Mouse (Mus musculus) erythroblast, adult 5-6 weeks (primary cell): ENCODE data around the gene Tgoln1. TPM values are rescaled to one million over a fixed set of nuclear protein-coding genes. Genes with fewer than 3 reads are reported as not detected.

ENCODE experiments used
- ATAC-seq: replicated peaks from 2 replicates; pipeline ENCODE4 v1.8.0; 2016; ENCODE audit warnings: moderate number of reproducible peaks, mild to moderate bottlenecking, moderate TSS enrichment, inconsistent platforms; ENCODE audit not compliant: poor library complexity, low FRiP score, severe bottlenecking
- total RNA-seq, 2 experiments: library from RNA; stranded (forward) in 1 of 2; stranded (reverse) in 1 of 2; fragments of 150-400 nt in 1 of 2; fragments of 200-764, 138-1000 nt in 1 of 2; gene quantifications; 2 replicates each; pipeline versions ENCODE4 v1.2.3 to v1.2.4; 2015 to 2017; ENCODE audit warnings: low replicate concordance in 2 of 2

Gene Tgoln1
- 17.9 and 24.9 TPM in 2 replicates for total RNA-seq (2015; ENCODE audit: low replicate concordance)
- total RNA-seq (2017; ENCODE audit: low replicate concordance) = 19.8 and 20.2 TPM in 2 replicates

- peak; percentile 98 for ATAC-seq
Observed at GRCm38 (mm10) chr6:72616643-72617288, at the start of gene Tgoln1. Gene Tgoln1, minus strand, starts transcription at chr6:72617000.

GRCm38 (mm10) chr6:72664290-72664689, 47.5 kb upstream of the Tgoln1 start:
- ATAC-seq = no peak

- ATAC-seq = no peak
Observed at GRCm38 (mm10) chr6:72663000-72663399, 46.2 kb upstream of the Tgoln1 start.

GRCm38 (mm10) chr6:72660391-72660720, 43.6 kb upstream of the Tgoln1 start:
- no peak for ATAC-seq

GRCm38 (mm10) chr6:72659717-72660390, 43.1 kb upstream of the Tgoln1 start:
- no peak for ATAC-seq

- ATAC-seq = no peak
Observed at GRCm38 (mm10) chr6:72658006-72658405, 41.2 kb upstream of the Tgoln1 start.

GRCm38 (mm10) chr6:72656053-72656442, 39.2 kb upstream of the Tgoln1 start:
- ATAC-seq = no peak

GRCm38 (mm10) chr6:72655309-72656052, 38.7 kb upstream of the Tgoln1 start:
- no peak for ATAC-seq

GRCm38 (mm10) chr6:72654355-72654754, 37.6 kb upstream of the Tgoln1 start:
- no peak for ATAC-seq

- no peak for ATAC-seq
Observed at GRCm38 (mm10) chr6:72653419-72653818, 36.6 kb upstream of the Tgoln1 start.

- no peak for ATAC-seq
Observed at GRCm38 (mm10) chr6:72650338-72650851, 33.6 kb upstream of the Tgoln1 start.

- no peak for ATAC-seq
Observed at GRCm38 (mm10) chr6:72648002-72648595, 31.3 kb upstream of the Tgoln1 start.

- peak; percentile 67; the same call in 1 of the 2 replicates for ATAC-seq
Observed at GRCm38 (mm10) chr6:72647383-72647820, 30.6 kb upstream of the Tgoln1 start.

- no peak for ATAC-seq
Observed at GRCm38 (mm10) chr6:72645364-72645763, 28.6 kb upstream of the Tgoln1 start.

- no peak for ATAC-seq
Observed at GRCm38 (mm10) chr6:72644576-72644975, 27.8 kb upstream of the Tgoln1 start.

GRCm38 (mm10) chr6:72641218-72641954, 24.6 kb upstream of the Tgoln1 start:
- ATAC-seq = no peak

- no peak for ATAC-seq
Observed at GRCm38 (mm10) chr6:72636940-72637339, 20.1 kb upstream of the Tgoln1 start.

GRCm38 (mm10) chr6:72635760-72636431, 19.1 kb upstream of the Tgoln1 start:
- ATAC-seq = peak; percentile 59

- ATAC-seq = no peak
Observed at GRCm38 (mm10) chr6:72634311-72634710, 17.5 kb upstream of the Tgoln1 start.
